ENCODE assay signal across 1 mouse cellular context in the genomic region with DNA sequence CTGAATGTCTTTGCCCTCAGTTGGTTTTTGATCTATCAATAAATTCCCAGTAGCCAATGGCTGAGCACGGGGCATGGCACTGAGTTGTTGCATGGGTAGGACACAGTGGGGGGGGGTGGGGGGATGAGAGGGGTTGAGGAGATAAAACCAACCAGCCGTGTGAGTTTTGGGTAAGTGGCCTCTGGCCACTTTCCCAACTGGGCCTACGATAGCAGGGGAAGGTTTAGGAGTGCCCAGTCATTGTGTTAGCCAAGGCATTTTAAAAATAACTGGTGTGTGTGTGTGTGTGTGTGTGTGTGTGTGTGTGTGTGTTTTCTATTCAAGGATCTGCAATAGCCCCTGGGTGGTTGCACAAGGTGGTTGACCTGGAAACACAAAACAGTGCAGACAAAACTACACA.
TF ChIP-seq lines count a peak whose summit lies in the region.

No protein-coding gene starts in this region.

TF ChIP-seq in CH12.LX, 34 proteins besides CTCF, POLR2A, EP300 and RAD21 (continued from another document):
- TF ChIP-seq ZNF384 (IDR thresholded peaks at IDR 0.05; ENCODE audit: low read depth, low read length) (no peak), PAX5 (IDR thresholded peaks at IDR 0.05; ENCODE audit: low read length) (no peak), SMC3 (IDR thresholded peaks at IDR 0.05; ENCODE audit: low read depth, low read length) (no peak), NRF1 (IDR thresholded peaks at IDR 0.05; ENCODE audit: low read depth, low read length) (no peak), ZKSCAN1 (IDR thresholded peaks at IDR 0.05; ENCODE audit: borderline replicate concordance, low read depth, low read length) (no peak), USF2 (conservative IDR thresholded peaks at IDR 0.05; ENCODE audit: low read depth, low read length) (no peak), TBP (conservative IDR thresholded peaks at IDR 0.05; ENCODE audit: low read depth, low read length) (no peak), GABPA (IDR thresholded peaks at IDR 0.05; ENCODE audit: insufficient replicate concordance, low read depth, low read length) (no peak), ZC3H11A (IDR thresholded peaks at IDR 0.05; ENCODE audit: low read depth, low read length) (no peak), POLR2AphosphoS2 (IDR thresholded peaks at IDR 0.05; ENCODE audit: low read depth, low read length) (no peak), BHLHE40 (IDR thresholded peaks at IDR 0.05; ENCODE audit: low read depth, low read length) (peak; percentile 12; the same call in 1 of the 2 replicates), IRF4 (IDR thresholded peaks at IDR 0.05; ENCODE audit: low read depth, low read length) (no peak), MAFK (IDR thresholded peaks at IDR 0.05; ENCODE audit: insufficient replicate concordance, low read length) (0 out of 2 replicates have a peak, but pooled peaks have one; percentile 11), MAX (IDR thresholded peaks at IDR 0.05; ENCODE audit: low read length) (no peak), JUN (IDR thresholded peaks at IDR 0.05; ENCODE audit: insufficient read depth, low read depth, low read length) (no peak), MEF2A (IDR thresholded peaks at IDR 0.05; ENCODE audit: borderline replicate concordance, low read depth, low read length) (peak; percentile 27; the same call in 1 of the 2 replicates), CHD2 (IDR thresholded peaks at IDR 0.05; ENCODE audit: low read length) (no peak), KAT2A (IDR thresholded peaks at IDR 0.05; ENCODE audit: insufficient replicate concordance, low read length) (no peak)
TF ChIP-seq in CH12.LX: peak in this region for 3.
